Mouse (Mus musculus) ES-E14 (cell line): ENCODE measurements around the gene Nudt22. TPM values are rescaled to one million over a fixed set of nuclear protein-coding genes. Genes with fewer than 3 reads are reported as not detected.
A peak's percentile ranks its signal among the peaks of the same experiment; 100 is the strongest.

Experiments used
- DNase-seq: peaks from one replicate; pipeline ENCODE4 v3.0.0-alpha.2; 2013; ENCODE audit warnings: low read depth, low spot score
- H3K27ac ChIP-seq: 2 replicates; pipeline ENCODE4 v1.5.1; 2012; ENCODE audit warnings: low read depth, mild to moderate bottlenecking, low read length, moderate library complexity, mixed read lengths; ENCODE audit not compliant: poor library complexity, insufficient read depth, severe bottlenecking
- H3K36me3 ChIP-seq: 2 replicates; pipeline ENCODE4 v1.6.1; 2012; ENCODE audit warnings: mild to moderate bottlenecking, low read length, moderate library complexity, mixed read lengths; ENCODE audit not compliant: control insufficient read depth, poor library complexity, insufficient read depth, severe bottlenecking
- H3K4me1 ChIP-seq, 2 experiments: fragments of 150-350 bp in 1 of 2; sonication (generic) in 1 of 2; 2 replicates each; pipeline ENCODE4 v1.6.1; 2012; ENCODE audit warnings: low read length in 2 of 2, mild to moderate bottlenecking in 1 of 2, mixed read lengths in 1 of 2; ENCODE audit not compliant: control insufficient read depth in 2 of 2, insufficient read depth in 2 of 2, poor library complexity in 1 of 2
- H3K4me3 ChIP-seq, 2 experiments: fragments of 150-350 bp in 1 of 2; sonication (generic) in 1 of 2; 2 replicates each; pipeline ENCODE4 v1.5.1; 2012; ENCODE audit warnings: low read length in 2 of 2, low read depth in 1 of 2, mild to moderate bottlenecking in 1 of 2, mixed read lengths in 1 of 2; ENCODE audit not compliant: insufficient read depth in 1 of 2, poor library complexity in 1 of 2, severe bottlenecking in 1 of 2
- H3K9ac ChIP-seq: 2 replicates; pipeline ENCODE4 v1.6.1; 2012; ENCODE audit warnings: low read depth, mild to moderate bottlenecking, low read length, mixed read lengths; ENCODE audit not compliant: poor library complexity, insufficient read depth, severe bottlenecking
- H3K9me3 ChIP-seq: fragments of 150-350 bp; sonication (generic); 2 replicates; pipeline ENCODE4 v1.6.1; 2012; ENCODE audit warnings: low read depth, mild to moderate bottlenecking, low read length; ENCODE audit not compliant: control insufficient read depth, insufficient read depth
- CHD2 ChIP-seq: IDR thresholded peaks from 2 replicates; pipeline ENCODE4 v1.6.1; 2014; ENCODE audit warnings: mild to moderate bottlenecking, low read depth, low read length, inconsistent platforms
- HCFC1 ChIP-seq: IDR thresholded peaks from 2 replicates; pipeline ENCODE4 v1.6.1; 2012; ENCODE audit warnings: low read length, inconsistent platforms, borderline replicate concordance; ENCODE audit not compliant: insufficient read depth
- MAFK ChIP-seq: IDR thresholded peaks from 2 replicates; pipeline ENCODE4 v1.6.1; 2014; ENCODE audit warnings: mild to moderate bottlenecking, low read depth, low read length, inconsistent platforms; ENCODE audit not compliant: insufficient read depth
- ZC3H11A ChIP-seq: IDR thresholded peaks from 2 replicates; pipeline ENCODE4 v1.6.1; 2012; ENCODE audit warnings: low read depth, mild to moderate bottlenecking, inconsistent platforms, low read length, borderline replicate concordance
- ZNF384 ChIP-seq: IDR thresholded peaks from 2 replicates; pipeline ENCODE4 v1.6.1; 2012; ENCODE audit warnings: low read depth, low read length, inconsistent platforms
- in situ Hi-C, 2 experiments: fragments of 600-800 bp; cut with MboI; formaldehyde crosslinking; loops; one replicate each; pipeline ENCODE4 v1.15.1; 2025; ENCODE audit warnings: low sequenced_read_pairs in 2 of 2, inconsistent platforms in 1 of 2; ENCODE audit not compliant: unreplicated experiment in 2 of 2
- total RNA-seq: library from RNA; depleted of rRNA; stranded (reverse); fragments of 300-350 nt; gene quantifications from 2 replicates; pipeline ENCODE4 v1.2.3, GENCODE M21; 2012

Gene Nudt22
- total RNA-seq, 1 experiment: 12.7 TPM

DNA sequence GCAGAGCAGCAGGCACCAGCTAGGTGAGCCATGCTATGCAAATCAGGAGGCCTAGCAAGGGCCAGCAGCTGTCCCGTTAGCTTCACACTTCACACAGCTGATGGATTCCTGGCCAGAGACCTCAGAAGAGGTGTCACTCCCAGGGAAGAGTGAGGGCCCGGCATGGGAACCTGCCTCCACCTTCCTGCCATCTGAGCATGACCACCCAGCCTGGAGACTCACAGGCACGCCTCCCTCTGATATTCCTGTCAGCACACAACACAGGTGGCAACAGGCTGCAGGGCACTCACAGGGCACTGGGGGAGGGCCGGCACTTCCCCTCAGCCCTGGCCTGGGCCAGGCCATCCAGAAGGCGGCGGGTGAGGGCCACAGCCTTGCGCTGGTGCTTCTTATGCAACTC, 40.5 kb downstream of the Nudt22 start:
- no peak overlapping the region for H3K9ac ChIP-seq
- in situ Hi-C loops: no loop called here
- TF ChIP-seq MAFK (no peak), ZNF384 (no peak), HCFC1 (no peak), CHD2 (no peak), ZC3H11A (no peak)
- H3K4me3 ChIP-seq: no peak overlapping the region
- peaks cover 0 to 12% of the 10 kb centered on the region in 2 experiments; a peak in 2 of 4 replicates for H3K4me1 ChIP-seq
- no peak for DNase-seq
- peaks cover 60% of the 10 kb centered on the region for H3K36me3 ChIP-seq
- no peaks in the 10 kb centered on the region for H3K9me3 ChIP-seq
- H3K27ac ChIP-seq: no peak overlapping the region

DNA sequence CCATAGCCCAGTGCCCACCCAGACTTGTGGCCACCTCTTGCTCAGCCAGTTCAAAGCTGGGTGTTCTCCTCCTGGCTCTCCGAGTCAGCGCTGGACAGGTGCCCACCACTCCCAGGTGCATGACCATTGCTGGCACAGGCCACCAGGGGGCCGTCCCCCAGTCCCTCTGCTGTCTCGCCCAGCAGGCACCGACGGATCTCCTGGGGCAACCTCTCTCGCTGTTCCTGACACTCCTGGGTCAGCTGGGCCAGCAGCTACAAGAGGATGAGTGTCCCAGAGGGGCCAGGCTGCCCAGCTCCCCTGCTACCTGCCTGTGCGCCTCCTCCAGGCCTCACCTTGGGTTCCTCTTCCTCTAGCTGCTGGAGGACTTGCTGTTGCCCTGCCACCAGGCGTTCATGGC, 41.9 kb downstream of the Nudt22 start:
- in situ Hi-C loops: no loop called here
- Histone ChIP-seq H3K36me3 (peaks cover 47% of the 10 kb centered on the region), H3K4me1 (peaks cover 0 to 17% of the 10 kb centered on the region in 2 experiments; a peak in 2 of 4 replicates)

DNA sequence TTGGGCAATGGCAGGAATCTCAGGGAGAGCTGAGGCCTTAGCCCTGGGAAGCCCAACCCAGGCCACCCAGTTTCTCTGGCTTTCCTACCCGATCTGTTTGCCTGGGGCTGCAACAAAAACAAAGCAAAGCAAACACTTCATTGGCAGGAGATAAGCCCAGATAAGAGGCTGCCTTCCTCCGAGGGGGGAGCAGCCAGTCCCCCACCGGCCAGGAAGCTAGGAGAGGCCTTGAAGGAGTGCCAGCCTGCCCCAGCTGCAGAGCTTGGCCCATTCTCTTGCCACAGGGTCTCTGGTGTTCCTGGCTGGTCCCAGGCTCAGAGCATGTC, 43.2 kb downstream of the Nudt22 start:
- peak overlapping the region; percentile 80; a peak in 3 of 4 replicates for H3K4me3 ChIP-seq
- in situ Hi-C loops: no loop called here
- peak overlapping the region; percentile 91; the same call in 1 of the 2 replicates for H3K27ac ChIP-seq
- TF ChIP-seq MAFK: no peak
- peaks cover 0 to 23% of the 10 kb centered on the region in 2 experiments; a peak in 3 of 4 replicates for H3K4me1 ChIP-seq
- H3K36me3 ChIP-seq: peaks cover 34% of the 10 kb centered on the region
- peak overlapping the region; percentile 82; the same call in 1 of the 2 replicates for H3K9ac ChIP-seq
- H3K9me3 ChIP-seq: no peaks in the 10 kb centered on the region
- DNase-seq: no peak

More for the DNA sequence above, 41.9 kb downstream of the Nudt22 start:
- H3K4me3 ChIP-seq: no peak overlapping the region
- H3K9ac ChIP-seq: no peak overlapping the region
- H3K27ac ChIP-seq: no peak overlapping the region
- no peaks in the 10 kb centered on the region for H3K9me3 ChIP-seq
- no peak for TF ChIP-seq ZC3H11A
- no peak for TF ChIP-seq ZNF384
- no peak for TF ChIP-seq HCFC1
- TF ChIP-seq CHD2: no peak
- DNase-seq: no peak

DNA sequence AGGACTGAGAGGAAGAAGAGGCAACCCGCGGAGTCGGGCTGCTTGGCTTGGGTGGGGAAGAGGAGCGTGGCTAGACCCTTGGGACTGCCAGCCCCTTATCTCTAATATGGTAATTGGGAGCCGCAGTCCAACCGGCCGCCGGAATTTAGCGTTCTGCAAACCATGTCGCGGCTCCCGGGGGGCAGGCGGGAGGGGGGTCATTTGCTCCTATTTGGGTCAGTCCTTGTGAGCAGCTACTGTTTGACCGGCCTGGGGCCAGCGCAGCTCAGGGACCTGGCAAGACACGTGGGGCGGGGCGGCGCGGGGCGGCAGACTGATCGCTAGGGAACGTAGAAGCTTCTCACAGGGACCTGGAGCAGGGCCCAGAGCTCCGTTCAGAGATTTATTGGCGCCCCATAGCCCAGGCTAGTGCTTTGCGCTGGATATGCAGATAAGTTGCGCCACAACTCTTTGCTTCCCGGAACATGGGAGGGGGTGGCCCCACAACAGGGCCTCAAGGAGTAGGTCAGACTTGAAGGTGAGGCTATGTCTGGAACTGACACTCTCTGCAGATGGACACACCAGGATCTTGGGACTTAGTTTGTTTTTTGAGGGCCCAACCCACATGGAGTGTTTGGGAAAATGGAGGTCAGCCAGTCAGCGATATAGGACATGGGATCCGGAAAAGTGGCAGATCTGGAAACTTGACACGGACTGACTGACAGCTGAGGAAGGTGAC, 43.8 kb downstream of the Nudt22 start:
- Histone ChIP-seq H3K4me3 (peak overlapping the region; percentile 80), H3K9me3 (no peaks in the 10 kb centered on the region), H3K36me3 (peaks cover 29% of the 10 kb centered on the region), H3K9ac (peak overlapping the region; percentile 82), H3K4me1 (peaks cover 0 to 24% of the 10 kb centered on the region in 2 experiments; a peak in 3 of 4 replicates), H3K27ac (peak overlapping the region; percentile 91)
- in situ Hi-C loops: no loop called here
- TF ChIP-seq CHD2 (no peak), HCFC1 (no peak), ZNF384 (no peak), MAFK (no peak), ZC3H11A (no peak)
- no peak for DNase-seq

DNA sequence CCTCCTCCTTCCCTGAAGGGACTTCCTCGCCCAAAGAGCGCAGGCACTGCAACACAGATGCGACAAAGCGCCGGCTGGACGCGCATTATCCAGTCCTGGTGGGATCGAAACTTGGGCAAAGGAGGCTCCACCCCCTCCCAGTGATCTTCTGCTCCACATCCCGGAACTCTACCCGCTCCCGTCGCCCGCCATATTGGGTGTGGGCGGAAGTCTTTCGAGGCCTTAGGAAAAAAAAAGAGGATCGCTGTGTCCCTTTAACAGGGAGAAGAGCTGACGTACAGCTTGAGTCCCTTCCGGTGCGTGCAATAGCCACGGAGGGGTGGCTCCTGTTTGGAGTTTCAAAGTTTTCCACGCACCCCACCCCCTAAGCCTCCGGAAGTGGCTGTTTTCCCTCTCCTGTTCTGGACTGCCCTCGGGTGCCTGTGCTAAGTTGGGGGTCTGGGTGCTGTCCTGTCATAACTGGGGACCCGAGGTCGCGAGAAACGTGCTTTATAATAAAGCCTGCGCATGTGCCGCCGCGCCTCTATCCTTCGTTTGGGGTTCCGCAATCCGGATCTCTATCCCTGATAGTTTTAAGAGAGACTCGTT, 44.4 kb downstream of the Nudt22 start:
- Histone ChIP-seq H3K4me1 (peaks cover 0 to 25% of the 10 kb centered on the region in 2 experiments; a peak in 3 of 4 replicates), H3K9ac (peak overlapping the region; percentile 82), H3K4me3 (peak overlapping the region; percentile 80), H3K9me3 (no peaks in the 10 kb centered on the region), H3K36me3 (peaks cover 22% of the 10 kb centered on the region), H3K27ac (peak overlapping the region; percentile 91)
- peak; percentile 80 for DNase-seq
- TF ChIP-seq HCFC1: peak; percentile 87
- no peak for TF ChIP-seq CHD2
- TF ChIP-seq ZNF384: peak; percentile 96
- TF ChIP-seq ZC3H11A: no peak
- TF ChIP-seq MAFK: no peak
- in situ Hi-C loops: no loop called here
